Mouse (Mus musculus) left cerebral cortex, postnatal 25 days (tissue): Measurements from ENCODE around the gene Gm904. TPM values are rescaled to one million over a fixed set of nuclear protein-coding genes. Genes with fewer than 3 reads are reported as not detected.
"Not testable (repeated sequence)": the region's sequence is repeated elsewhere in the genome, so short reads cannot be mapped to it uniquely, and the experiment has no call there.

Experiments
- DNase-seq, 2 experiments: peaks; one replicate each; pipeline ENCODE4 v3.0.0; 2022; ENCODE audit warnings: low spot score in 2 of 2, mixed read lengths in 1 of 2
- intact Hi-C: fragments of 180-260 bp; cut with DNase I; formaldehyde crosslinking; loops from one replicate; pipeline ENCODE4 v1.15.1; 2025
- microRNA-seq, 2 experiments: library from miRNA; unstranded; fragments of <30 nt; microRNA quantifications; one replicate each; pipeline ENCODE4 v1.2.0; 2022
- total RNA-seq, 2 experiments: library from RNA; stranded (reverse); gene quantifications; 2 replicates each; pipeline ENCODE4 v1.2.3; 2021

The Gm904 gene
- not detected for total RNA-seq

- intact Hi-C loops, DNase-seq: not testable (repeated sequence)
These were observed at the start of gene Gm904 for GRCm38 (mm10) chr13:50642928-50643327. TSS of gene Gm904 (plus strand) at chr13:50643228.

GRCm38 (mm10) chr13:50648771-50649170 lies 5.7 kb downstream of the Gm904 start:
- DNase-seq, intact Hi-C loops: not testable (repeated sequence)

Small RNA genes lying within 50 kb of the gene (microRNA-seq; reads per million reads assigned to microRNA genes)
- 0 reads per million in 2 experiments for gene Gm23952
- gene Mir683-2, result 0 reads per million in 2 experiments

Other genes with a start within 250 kb of the Gm904 start
- 10 to 100 TPM in 1 of 2 experiments, 1 to 10 TPM in 1; 9.9 to 13.7 TPM for gene Fbxw17, start 225.4 kb upstream of the Gm904 start, total RNA-seq
- gene Gm47429, start 199.3 kb upstream of the Gm904 start, total RNA-seq, result not detected
- gene Nutm2, start 175.9 kb upstream of the Gm904 start, total RNA-seq, result not detected
- gene Gm8765, start 55.1 kb downstream of the Gm904 start, total RNA-seq, result not detected